In genomic region chr17:36836427-36836812, GRCm38 (mm10) we compare ENCODE assay signal across 9 mouse cellular contexts. TPM values are rescaled to one million over a fixed set of nuclear protein-coding genes. Genes with fewer than 3 reads are reported as not detected.
DNase-seq lines count a peak whose midpoint lies in the region; ATAC-seq and TF ChIP-seq lines count a peak whose summit lies in the region.
"Had no signal": no experiment of that assay in that cellular context is flagged by ENCODE, and none has a peak within 500 bp of the region (broad histone marks: within the 10 kb centered on the region; RNA-seq: fewer than 3 reads in every experiment).

No protein-coding gene starts in this region.

- H3K4me1 ChIP-seq in heart, embryonic 14.5 days (ENCODE audit: control insufficient read depth in 2 of 2, insufficient read depth in 2 of 2, low read length in 2 of 2), result peaks cover 6 to 15% of the 10 kb centered on the region in 2 experiments; a peak in 3 of 4 replicates
- peaks cover 6 to 10% of the 10 kb centered on the region in 2 experiments; a peak in 3 of 4 replicates for H3K4me1 ChIP-seq in MEL (ENCODE audit: control insufficient read depth in 1 of 2, insufficient read depth in 2 of 2, low read length in 2 of 2)
- peaks cover 8% of the 10 kb centered on the region for H3K4me1 ChIP-seq in heart, postnatal 0 days (ENCODE audit: control insufficient read depth, insufficient read depth)

- peak overlapping the region; percentile 74 for H3K9ac ChIP-seq in heart, embryonic 14.5 days (ENCODE audit: low read length)
- H3K9ac ChIP-seq in MEL (ENCODE audit: control insufficient read depth, low read depth, low read length, poor library complexity, severe bottlenecking), result peak overlapping the region; percentile 55
- peak overlapping the region; percentile 72 for H3K9ac ChIP-seq in heart, postnatal 0 days (replicated peaks; ENCODE audit: low read depth, low read length)

- TF ChIP-seq CTCF in MEL (IDR thresholded peaks at IDR 0.05 in 2 of 3, conservative IDR thresholded peaks at IDR 0.05 in 1 of 3; ENCODE audit: control insufficient read depth in 1 of 3, insufficient read depth in 1 of 3, low read depth in 2 of 3, low read length in 3 of 3, poor library complexity in 1 of 3, severe bottlenecking in 1 of 3), result no peak
- no peak for TF ChIP-seq CTCF in heart, postnatal 0 days (IDR thresholded peaks at IDR 0.05; ENCODE audit: low read depth)

- no peaks in the 10 kb centered on the region for H3K9me3 ChIP-seq in heart, embryonic 14.5 days (ENCODE audit: control insufficient read depth, low read length)
- no peaks in the 10 kb centered on the region for H3K9me3 ChIP-seq in MEL (replicated peaks; ENCODE audit: insufficient read depth, low read length)
- no peaks in the 10 kb centered on the region for H3K9me3 ChIP-seq in heart, postnatal 0 days (replicated peaks; ENCODE audit: control insufficient read depth, low read length)

- 18% methylated on average over 3 of the region's 3 CpGs for WGBS in heart, embryonic 14.5 days
- 17% methylated on average over 3 of the region's 3 CpGs for WGBS in heart, postnatal 0 days

- peak overlapping the region; percentile 83 to 93 for H3K27ac ChIP-seq in heart, embryonic 14.5 days (replicated peaks in 1 of 2; ENCODE audit: control insufficient read depth in 1 of 2, insufficient read depth in 1 of 2, low read depth in 2 of 2, low read length in 2 of 2)
- no peak overlapping the region for H3K27ac ChIP-seq in MEL (ENCODE audit: control insufficient read depth, low read depth, low read length)
- peak overlapping the region; percentile 93 for H3K27ac ChIP-seq in heart, postnatal 0 days (ENCODE audit: low read depth)

- TF ChIP-seq EP300 in MEL (IDR thresholded peaks at IDR 0.05; ENCODE audit: low read depth in 1 of 2, low read length in 2 of 2), result no peak
- TF ChIP-seq EP300 in heart, postnatal 0 days (IDR thresholded peaks at IDR 0.05; ENCODE audit: low read depth), result no peak

- no peak for ATAC-seq in heart, embryonic 14.5 days (ENCODE audit: insufficient number of reproducible peaks, insufficient read depth, low FRiP score, low read depth)
- no peak for ATAC-seq in heart, postnatal 0 days (ENCODE audit: insufficient read depth, low read depth)
- 0 out of 2 replicates have a peak, but pooled peaks have one; percentile 7 for ATAC-seq in megakaryocyte, adult 5-6 weeks (ENCODE audit: poor library complexity, severe bottlenecking)

- DNase-seq in heart, postnatal 4 days, result no peak
- no peak for DNase-seq in MEL (ENCODE audit: low read depth, low spot score)
- DNase-seq in heart, postnatal 0 days (ENCODE audit: low spot score), result no peak
- DNase-seq in urinary bladder, postnatal 10 days (ENCODE audit: low spot score), result no peak
- DNase-seq in gastrocnemius, postnatal 36 days, result no peak
- no peak for DNase-seq in kidney, postnatal 4 days

- no peaks in the 10 kb centered on the region for H3K79me2 ChIP-seq in MEL (ENCODE audit: control insufficient read depth, insufficient read depth, low read length, poor library complexity)

- TF ChIP-seq RAD21 in MEL (IDR thresholded peaks at IDR 0.05; ENCODE audit: low read depth, low read length), result no peak

- no peak for TF ChIP-seq POLR2A in MEL (IDR thresholded peaks at IDR 0.05; ENCODE audit: control insufficient read depth in 1 of 2, insufficient read depth in 1 of 2, low read depth in 1 of 2, low read length in 2 of 2, poor library complexity in 1 of 2)

- intact Hi-C loops in gastrocnemius, postnatal 36 days (cut with DNase I), result loop anchor here (5.0 kb wide), 1 partner anchor 121 kb away; the partner anchor contains the start of genes Znrd1 and Znrd1as

- H3K27me3 ChIP-seq in heart, embryonic 14.5 days (ENCODE audit: control insufficient read depth, insufficient read depth, low read length), result no peaks in the 10 kb centered on the region
- H3K27me3 ChIP-seq in MEL (ENCODE audit: control insufficient read depth in 1 of 2, insufficient read depth in 2 of 2, low read length in 2 of 2), result peaks cover 7 to 9% of the 10 kb centered on the region in 2 experiments
- no peaks in the 10 kb centered on the region for H3K27me3 ChIP-seq in heart, postnatal 0 days (ENCODE audit: control insufficient read depth, insufficient read depth, low read length)

- peak overlapping the region; percentile 78 for H3K4me2 ChIP-seq in heart, embryonic 14.5 days (ENCODE audit: low read length)
- peak overlapping the region; percentile 69 for H3K4me2 ChIP-seq in heart, postnatal 0 days (ENCODE audit: low read depth, low read length)

- peak overlapping the region; percentile 57 to 65 for H3K4me3 ChIP-seq in heart, embryonic 14.5 days (ENCODE audit: control insufficient read depth in 1 of 2, insufficient read depth in 1 of 2, low read depth in 1 of 2, low read length in 2 of 2)
- peak overlapping the region; percentile 58 to 90 for H3K4me3 ChIP-seq in MEL (ENCODE audit: control insufficient read depth in 1 of 2, insufficient read depth in 1 of 2, low read depth in 2 of 2, low read length in 2 of 2)
- H3K4me3 ChIP-seq in heart, postnatal 0 days (ENCODE audit: low read depth, low read length), result peak overlapping the region; percentile 69

- H3K36me3 ChIP-seq in heart, embryonic 14.5 days (ENCODE audit: control insufficient read depth, insufficient read depth, low read length), result 0 out of 2 replicates have a peak, but pooled peaks cover 3% of the 10 kb centered on the region
- peaks cover 0 to 3% of the 10 kb centered on the region in 2 experiments; a peak in 2 of 4 replicates for H3K36me3 ChIP-seq in MEL (ENCODE audit: control insufficient read depth in 1 of 2, insufficient read depth in 2 of 2, low read length in 2 of 2)
- H3K36me3 ChIP-seq in heart, postnatal 0 days (replicated peaks; ENCODE audit: control insufficient read depth, insufficient read depth, low read length), result 0 out of 2 replicates have a peak, but pooled peaks cover 9% of the 10 kb centered on the region

TF ChIP-seq in MEL, 35 proteins besides CTCF, POLR2A, EP300 and RAD21 (continues in another document):
- TF ChIP-seq MYB (IDR thresholded peaks at IDR 0.05; ENCODE audit: low read depth, low read length), result no peak
- peak; percentile 24; the same call in 1 of the 2 replicates for TF ChIP-seq MXI1 (IDR thresholded peaks at IDR 0.05; ENCODE audit: low read depth, low read length)
- TF ChIP-seq ZMIZ1 (IDR thresholded peaks at IDR 0.05; ENCODE audit: low read depth, low read length), result no peak

RNA-seq across cellular contexts. Expression of gene Trim26, which starts 0.5 kb away (rescaled TPM):
- polyA plus RNA-seq in heart, embryonic 14.5 days (2014; fragmentation: Nextera tagmentation; extraction: Ambion mirVana), result 17.6 and 18.8 TPM in 2 replicates
- total RNA-seq in heart, postnatal 4 days (2021), result 10 to 100 TPM; 24.5 to 28.4 TPM
- 4.9 and 5.6 TPM in 2 replicates for total RNA-seq in MEL (2012; rRNA removed)
- 10 to 100 TPM in 1 of 2 experiments, not detected in 1; 12.4 TPM for polyA plus RNA-seq in MEL (2012; ENCODE audit: insufficient read depth in 1 of 2, insufficient read length in 2 of 2, low read depth in 1 of 2, low replicate concordance in 2 of 2, missing spikeins in 1 of 2)
- 11.4 and 13.8 TPM in 2 replicates for total RNA-seq in heart, postnatal 0 days (2014; rRNA removed; ENCODE audit: low replicate concordance)
- 14.0 and 14.9 TPM in 2 replicates for polyA plus RNA-seq in heart, postnatal 0 days (2015; fragmentation: Nextera tagmentation; extraction: Ambion mirVana)
- total RNA-seq in megakaryocyte, adult 5-6 weeks (2015), result 27.4 and 29.0 TPM in 2 replicates
- total RNA-seq in megakaryocyte, adult 5-6 weeks (2017), result 19.6 and 24.9 TPM in 2 replicates
- 10 to 100 TPM; 17.1 to 18.8 TPM for total RNA-seq in gastrocnemius, postnatal 36 days (2021)

RNA-seq across cellular contexts. Expression of gene H2-M10.6, which starts 24.4 kb away (rescaled TPM):
- polyA plus RNA-seq in heart, embryonic 14.5 days (2014; fragmentation: Nextera tagmentation; extraction: Ambion mirVana), result not detected in 2 replicates
- not detected for total RNA-seq in heart, postnatal 4 days (2021)
- total RNA-seq in MEL (2012; rRNA removed), result not detected in 2 replicates
- not detected for polyA plus RNA-seq in MEL (2012; ENCODE audit: insufficient read depth in 1 of 2, insufficient read length in 2 of 2, low read depth in 1 of 2, low replicate concordance in 2 of 2, missing spikeins in 1 of 2)
- not detected in 2 replicates for total RNA-seq in heart, postnatal 0 days (2014; rRNA removed; ENCODE audit: low replicate concordance)
- polyA plus RNA-seq in heart, postnatal 0 days (2015; fragmentation: Nextera tagmentation; extraction: Ambion mirVana), result not detected in 2 replicates
- total RNA-seq in megakaryocyte, adult 5-6 weeks (2015), result not detected in 2 replicates
- not detected in 2 replicates for total RNA-seq in megakaryocyte, adult 5-6 weeks (2017)
- not detected for total RNA-seq in gastrocnemius, postnatal 36 days (2021)
- total RNA-seq: layer of hippocampus, postnatal 25 days had no signal

RNA-seq across cellular contexts. Expression of gene Trim15, which starts 30.6 kb away (rescaled TPM):
- polyA plus RNA-seq in heart, embryonic 14.5 days (2014; fragmentation: Nextera tagmentation; extraction: Ambion mirVana), result 0.19 TPM in 1 of 2 replicates, not detected in the other
- total RNA-seq in heart, postnatal 4 days (2021), result not detected
- not detected in 2 replicates for total RNA-seq in MEL (2012; rRNA removed)
- under 1 TPM in 1 of 2 experiments, not detected in 1; 0.07 TPM for polyA plus RNA-seq in MEL (2012; ENCODE audit: insufficient read depth in 1 of 2, insufficient read length in 2 of 2, low read depth in 1 of 2, low replicate concordance in 2 of 2, missing spikeins in 1 of 2)
- total RNA-seq in heart, postnatal 0 days (2014; rRNA removed; ENCODE audit: low replicate concordance), result not detected in 2 replicates
- polyA plus RNA-seq in heart, postnatal 0 days (2015; fragmentation: Nextera tagmentation; extraction: Ambion mirVana), result not detected in 2 replicates
- total RNA-seq in megakaryocyte, adult 5-6 weeks (2015), result not detected in 2 replicates
- not detected in 2 replicates for total RNA-seq in megakaryocyte, adult 5-6 weeks (2017)
- total RNA-seq in gastrocnemius, postnatal 36 days (2021), result not detected
- total RNA-seq: layer of hippocampus, postnatal 25 days had no signal

RNA-seq across cellular contexts. Expression of gene Trim10, which starts 33.0 kb away (rescaled TPM):
- 4.7 and 6.8 TPM in 2 replicates for polyA plus RNA-seq in heart, embryonic 14.5 days (2014; fragmentation: Nextera tagmentation; extraction: Ambion mirVana)
- 1 to 10 TPM in 1 of 2 experiments, under 1 TPM in 1; 0.57 to 1.8 TPM for total RNA-seq in heart, postnatal 4 days (2021)
- total RNA-seq in MEL (2012; rRNA removed), result 20.6 and 30.2 TPM in 2 replicates
- 10 to 100 TPM in 1 of 2 experiments, not detected in 1; 30.4 TPM for polyA plus RNA-seq in MEL (2012; ENCODE audit: insufficient read depth in 1 of 2, insufficient read length in 2 of 2, low read depth in 1 of 2, low replicate concordance in 2 of 2, missing spikeins in 1 of 2)
- total RNA-seq in heart, postnatal 0 days (2014; rRNA removed; ENCODE audit: low replicate concordance), result 0.15 TPM in 1 of 2 replicates, not detected in the other
- 0.63 and 0.97 TPM in 2 replicates for polyA plus RNA-seq in heart, postnatal 0 days (2015; fragmentation: Nextera tagmentation; extraction: Ambion mirVana)
- 0.52 and 0.76 TPM in 2 replicates for total RNA-seq in megakaryocyte, adult 5-6 weeks (2015)
- total RNA-seq in megakaryocyte, adult 5-6 weeks (2017), result 1.5 and 3.9 TPM in 2 replicates
- total RNA-seq in gastrocnemius, postnatal 36 days (2021), result not detected

RNA-seq across cellular contexts. Expression of gene Trim40, which starts 53.5 kb away (rescaled TPM):
- polyA plus RNA-seq in heart, embryonic 14.5 days (2014; fragmentation: Nextera tagmentation; extraction: Ambion mirVana), result not detected in 2 replicates
- not detected for total RNA-seq in heart, postnatal 4 days (2021)
- total RNA-seq in MEL (2012; rRNA removed), result 0.04 TPM in 1 of 2 replicates, not detected in the other
- polyA plus RNA-seq in MEL (2012; ENCODE audit: insufficient read depth in 1 of 2, insufficient read length in 2 of 2, low read depth in 1 of 2, low replicate concordance in 2 of 2, missing spikeins in 1 of 2), result under 1 TPM in 1 of 2 experiments, not detected in 1; 0.04 TPM
- total RNA-seq in heart, postnatal 0 days (2014; rRNA removed; ENCODE audit: low replicate concordance), result not detected in 2 replicates
- not detected in 2 replicates for polyA plus RNA-seq in heart, postnatal 0 days (2015; fragmentation: Nextera tagmentation; extraction: Ambion mirVana)
- total RNA-seq in megakaryocyte, adult 5-6 weeks (2015), result not detected in 2 replicates
- not detected in 2 replicates for total RNA-seq in megakaryocyte, adult 5-6 weeks (2017)
- total RNA-seq in gastrocnemius, postnatal 36 days (2021), result not detected
- total RNA-seq: layer of hippocampus, postnatal 25 days had no signal
